Mouse (Mus musculus): ENCODE results near the gene Nup210l.

DNA sequence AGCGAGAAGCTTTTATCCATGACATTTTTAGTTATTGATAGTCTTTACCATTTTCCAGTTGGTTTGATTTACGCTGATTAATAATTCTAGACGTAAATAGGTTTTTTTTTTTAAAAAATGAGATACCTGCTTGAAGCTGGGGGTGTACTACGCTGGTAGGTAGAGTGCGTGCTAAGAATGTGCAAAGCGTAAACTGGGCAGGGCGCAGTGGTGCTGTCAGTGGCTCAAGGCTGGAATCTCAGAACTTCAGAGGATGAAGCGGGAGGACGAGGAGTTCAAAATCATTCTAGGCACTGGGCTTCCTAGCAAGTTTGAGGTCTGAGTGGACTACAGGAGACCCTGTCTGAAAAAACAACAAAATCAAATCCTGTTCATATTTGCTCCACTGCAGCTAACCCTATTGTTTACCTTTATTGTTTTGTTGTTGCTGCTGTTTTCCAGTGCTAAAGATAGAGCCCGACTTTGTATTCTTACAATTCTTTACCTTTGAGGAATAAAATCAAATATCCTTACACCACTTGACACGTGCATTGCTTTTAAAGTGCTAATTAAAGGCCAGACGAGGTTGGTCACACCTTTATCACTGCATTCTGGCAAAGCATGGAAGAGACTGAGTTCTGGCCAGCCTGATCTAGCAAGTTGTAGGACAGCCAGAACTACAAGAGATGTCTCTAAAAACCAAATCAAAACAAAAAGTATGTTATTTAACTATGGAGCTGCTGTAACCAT, 110.2 kb downstream of the Nup210l start:
- TF ChIP-seq MYOG (IDR thresholded peaks at IDR 0.05; ENCODE audit: control insufficient read depth in 1 of 3, insufficient read depth in 1 of 3, insufficient read length in 2 of 3, low read depth in 2 of 3) (no peak), USF1 (IDR thresholded peaks at IDR 0.05; ENCODE audit: low read depth) (no peak), TCF12 (IDR thresholded peaks at IDR 0.05; ENCODE audit: insufficient read depth, poor library complexity, severe bottlenecking) (no peak), MAX (IDR thresholded peaks at IDR 0.05; ENCODE audit: low read depth) (no peak)

Data from myocyte (in vitro differentiated cells).